Mouse (Mus musculus): ENCODE data around the gene Nsmce3. TPM values are rescaled to one million over a fixed set of nuclear protein-coding genes. Genes with fewer than 3 reads are reported as not detected.

The Nsmce3 gene
- polyA plus RNA-seq (2014; fragmentation: Illumina TruSeq; extraction: RNeasy Lipid Tissue Mini Kit (QIAGEN cat#74804); ENCODE audit: low read depth, low replicate concordance) = 3.0 TPM

GRCm38 (mm10) chr7:64872743-64873241, at the start of gene Nsmce3:
Nsmce3 (minus strand) TSS chr7:64872997.

Measured in liver, adult 10 weeks (tissue).